Mouse (Mus musculus) C2C12 (cell line): ENCODE measurements at regions not wholly inside any gene's neighbourhood (a gene's known extent, or its start where the extent isn't known, plus 50 kb on each side); places are given as distances from the start of the nearest gene placed in this dataset.

ENCODE experiments used
- H3K27me3 ChIP-seq: one replicate; pipeline ENCODE4 v1.6.1; 2011; ENCODE audit not compliant: control insufficient read depth, insufficient read depth, insufficient read length
- H3K36me3 ChIP-seq: one replicate; pipeline ENCODE4 v1.6.1; 2011; ENCODE audit not compliant: control insufficient read depth, insufficient read depth
- H3K4me3 ChIP-seq: one replicate; pipeline ENCODE4 v1.5.1; 2011; ENCODE audit warnings: mild to moderate bottlenecking, control low read depth; ENCODE audit not compliant: poor library complexity, insufficient read depth, severe bottlenecking
- H3K79me2 ChIP-seq: one replicate; pipeline ENCODE4 v1.6.1; 2011; ENCODE audit not compliant: control insufficient read depth, insufficient read depth
- H3K79me3 ChIP-seq: one replicate; pipeline ENCODE4 v1.6.1; 2011; ENCODE audit warnings: low read depth, control low read depth
- H3ac ChIP-seq: one replicate; pipeline ENCODE3; 2011; ENCODE audit warnings: low read depth; ENCODE audit not compliant: control insufficient read depth, insufficient read length
- CEBPB ChIP-seq: IDR thresholded peaks from one replicate; pipeline ENCODE4 v1.6.1; 2011; ENCODE audit warnings: low read depth, mild to moderate bottlenecking, control low read depth, moderate library complexity
- CTCF ChIP-seq: IDR thresholded peaks from one replicate; pipeline ENCODE4 v1.5.1; 2011; ENCODE audit not compliant: control insufficient read depth, insufficient read depth, insufficient read length
- FOSL1 ChIP-seq: IDR thresholded peaks from one replicate; pipeline ENCODE4 v1.8.0; 2011; ENCODE audit warnings: mild to moderate bottlenecking, low read length; ENCODE audit not compliant: poor library complexity, insufficient read depth, severe bottlenecking
- MAX ChIP-seq: IDR thresholded peaks from one replicate; pipeline ENCODE4 v1.6.1; 2011; ENCODE audit warnings: mild to moderate bottlenecking, control low read depth
- MYOD1 ChIP-seq: IDR thresholded peaks from one replicate; pipeline ENCODE4 v1.6.1; 2011; ENCODE audit warnings: low read depth; ENCODE audit not compliant: control insufficient read depth, insufficient read length
- MYOG ChIP-seq: IDR thresholded peaks from one replicate; pipeline ENCODE4 v1.6.1; 2011; ENCODE audit not compliant: control insufficient read depth, insufficient read length; ENCODE audit errors: extremely low read depth
- USF1 ChIP-seq: IDR thresholded peaks from one replicate; pipeline ENCODE4 v1.6.1; 2011; ENCODE audit warnings: low read depth, mild to moderate bottlenecking, control low read depth, moderate library complexity

DNA sequence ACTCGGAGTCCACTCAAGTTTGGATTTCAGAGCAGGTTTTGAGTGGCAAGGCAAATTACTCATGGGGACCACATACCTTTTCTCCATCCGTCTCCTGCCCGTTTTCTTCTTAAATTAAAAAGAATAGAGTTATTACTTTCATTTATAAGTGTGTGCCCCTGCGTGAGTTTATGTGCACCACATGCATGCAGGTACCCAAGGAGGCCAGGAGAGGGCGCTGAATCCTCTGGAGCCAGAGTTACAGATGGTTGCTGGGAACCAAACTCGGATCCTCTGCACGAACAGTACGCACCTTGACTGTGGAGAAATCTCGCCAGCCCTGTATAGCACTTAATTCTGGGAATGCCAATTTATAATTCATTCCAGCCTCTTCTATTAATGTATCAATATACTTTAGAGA lies 58.3 kb upstream of the Flt1 start:
- H3K79me3 ChIP-seq: no peaks in the 10 kb centered on the region
- H3K36me3 ChIP-seq: no peaks in the 10 kb centered on the region
- no peaks in the 10 kb centered on the region for H3K27me3 ChIP-seq
- no peaks in the 10 kb centered on the region for H3K79me2 ChIP-seq
- H3ac ChIP-seq: no peak overlapping the region
- TF ChIP-seq USF1 (no peak), CTCF (no peak), MYOG (no peak), FOSL1 (no peak), MAX (no peak), MYOD1 (no peak)
- H3K4me3 ChIP-seq: no peak overlapping the region

GRCm38 (mm10) chr5:147783476-147783875 lies 57.7 kb upstream of the Flt1 start:
- Histone ChIP-seq H3ac (no peak overlapping the region), H3K79me3 (no peaks in the 10 kb centered on the region), H3K4me3 (no peak overlapping the region), H3K36me3 (no peaks in the 10 kb centered on the region), H3K79me2 (no peaks in the 10 kb centered on the region), H3K27me3 (no peaks in the 10 kb centered on the region)
- no peak for TF ChIP-seq USF1
- no peak for TF ChIP-seq FOSL1
- no peak for TF ChIP-seq MYOG
- TF ChIP-seq MYOD1: no peak
- no peak for TF ChIP-seq CTCF
- TF ChIP-seq MAX: no peak
- no peak for TF ChIP-seq CEBPB

GRCm38 (mm10) chr5:147782761-147783160 lies 57.0 kb upstream of the Flt1 start:
- TF ChIP-seq FOSL1: no peak
- TF ChIP-seq CTCF: no peak
- no peak for TF ChIP-seq MYOD1
- TF ChIP-seq MYOG: no peak
- TF ChIP-seq MAX: no peak
- no peak for TF ChIP-seq USF1
- no peak for TF ChIP-seq CEBPB
- no peaks in the 10 kb centered on the region for H3K79me2 ChIP-seq
- H3K36me3 ChIP-seq: no peaks in the 10 kb centered on the region
- H3ac ChIP-seq: no peak overlapping the region
- H3K27me3 ChIP-seq: no peaks in the 10 kb centered on the region
- no peaks in the 10 kb centered on the region for H3K79me3 ChIP-seq
- no peak overlapping the region for H3K4me3 ChIP-seq

- H3K36me3 ChIP-seq: no peaks in the 10 kb centered on the region
- TF ChIP-seq MYOG (no peak), CTCF (no peak), MAX (no peak), USF1 (no peak), MYOD1 (no peak), FOSL1 (no peak), CEBPB (no peak)
- no peak overlapping the region for H3K4me3 ChIP-seq
- no peak overlapping the region for H3ac ChIP-seq
- no peaks in the 10 kb centered on the region for H3K27me3 ChIP-seq
- no peaks in the 10 kb centered on the region for H3K79me3 ChIP-seq
- no peaks in the 10 kb centered on the region for H3K79me2 ChIP-seq
These were observed 56.5 kb upstream of the Flt1 start for GRCm38 (mm10) chr5:147782241-147782681.

DNA sequence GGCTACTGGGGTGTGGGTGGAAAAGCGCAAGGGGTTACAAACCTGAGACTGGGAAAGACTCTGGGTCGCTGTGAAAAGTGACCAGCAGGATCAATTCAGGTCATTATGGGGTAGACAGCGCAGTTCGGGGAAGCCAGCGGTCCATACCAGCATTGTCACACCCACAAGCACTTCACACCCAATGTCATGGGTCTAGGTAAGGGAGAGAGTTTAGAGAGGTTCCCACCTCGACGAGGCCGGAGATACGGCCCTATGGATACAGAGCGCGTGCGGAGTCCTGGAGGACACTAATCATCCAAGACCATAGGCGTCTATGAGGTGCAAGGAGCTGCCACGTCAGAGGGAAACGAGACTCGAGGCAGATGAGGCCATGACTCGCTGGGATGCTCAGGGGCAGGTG lies 55.4 kb upstream of the Flt1 start:
- Histone ChIP-seq H3K27me3 (no peaks in the 10 kb centered on the region), H3K4me3 (no peak overlapping the region), H3K79me3 (no peaks in the 10 kb centered on the region), H3ac (no peak overlapping the region), H3K79me2 (no peaks in the 10 kb centered on the region), H3K36me3 (no peaks in the 10 kb centered on the region)
- TF ChIP-seq CEBPB: no peak

- Histone ChIP-seq H3ac (no peak overlapping the region), H3K27me3 (no peaks in the 10 kb centered on the region), H3K79me3 (no peaks in the 10 kb centered on the region), H3K36me3 (no peaks in the 10 kb centered on the region), H3K79me2 (no peaks in the 10 kb centered on the region), H3K4me3 (no peak overlapping the region)
- TF ChIP-seq MYOD1: no peak
- TF ChIP-seq MAX: no peak
- no peak for TF ChIP-seq FOSL1
- no peak for TF ChIP-seq CTCF
- TF ChIP-seq MYOG: no peak
- TF ChIP-seq USF1: no peak
- no peak for TF ChIP-seq CEBPB
These were observed 52.7 kb upstream of the Flt1 start for GRCm38 (mm10) chr5:147778557-147778956.
